Mouse (Mus musculus) hindbrain, embryonic 10.5 days (tissue): ENCODE data around the gene Sowahb. TPM values are rescaled to one million over a fixed set of nuclear protein-coding genes. Genes with fewer than 3 reads are reported as not detected.

ENCODE experiments used
- DNase-seq: peaks from one replicate; pipeline ENCODE4 v3.0.0-alpha.2; 2017; ENCODE audit warnings: low spot score
- H3K27ac ChIP-seq: fragments of 300-500 bp; sonication (generic); 2 replicates; pipeline ENCODE4 v1.5.1; 2016; ENCODE audit warnings: mild to moderate bottlenecking, moderate library complexity
- H3K27me3 ChIP-seq: fragments of 300-500 bp; sonication (generic); 2 replicates; pipeline ENCODE4 v1.6.1; 2016; ENCODE audit warnings: mild to moderate bottlenecking; ENCODE audit not compliant: poor library complexity, insufficient read depth, severe bottlenecking
- H3K36me3 ChIP-seq: fragments of 300-500 bp; sonication (generic); 2 replicates; pipeline ENCODE4 v1.6.1; 2016; ENCODE audit warnings: mild to moderate bottlenecking, moderate library complexity
- H3K4me1 ChIP-seq: fragments of 300-500 bp; sonication (generic); replicated peaks from 2 replicates; pipeline ENCODE4 v1.6.1; 2016; ENCODE audit warnings: mild to moderate bottlenecking
- H3K4me3 ChIP-seq: fragments of 300-500 bp; sonication (generic); 2 replicates; pipeline ENCODE4 v1.5.1; 2016; ENCODE audit warnings: mild to moderate bottlenecking, moderate library complexity
- H3K9me3 ChIP-seq: fragments of 300-500 bp; sonication (generic); 2 replicates; pipeline ENCODE4 v1.6.1; 2016; ENCODE audit warnings: mild to moderate bottlenecking, moderate library complexity
- WGBS: fragments of 180-500 bp; shearing (Covaris S2); methylation state at CpG from one replicate; pipeline ENCODE4 v1.1.7; 2016; 5-methylcytosine and 5-hydroxymethylcytosine counted together
- polyA plus RNA-seq: library from polyadenylated mRNA; unstranded; fragments of >200 nt; fragmentation: Nextera tagmentation; extraction: Ambion mirVana; gene quantifications from 2 replicates; pipeline ENCODE4 v1.2.1, GENCODE M21; 2016

Sowahb gene
- polyA plus RNA-seq, 1 experiment from 2014 or later: 0.47 TPM

DNA sequence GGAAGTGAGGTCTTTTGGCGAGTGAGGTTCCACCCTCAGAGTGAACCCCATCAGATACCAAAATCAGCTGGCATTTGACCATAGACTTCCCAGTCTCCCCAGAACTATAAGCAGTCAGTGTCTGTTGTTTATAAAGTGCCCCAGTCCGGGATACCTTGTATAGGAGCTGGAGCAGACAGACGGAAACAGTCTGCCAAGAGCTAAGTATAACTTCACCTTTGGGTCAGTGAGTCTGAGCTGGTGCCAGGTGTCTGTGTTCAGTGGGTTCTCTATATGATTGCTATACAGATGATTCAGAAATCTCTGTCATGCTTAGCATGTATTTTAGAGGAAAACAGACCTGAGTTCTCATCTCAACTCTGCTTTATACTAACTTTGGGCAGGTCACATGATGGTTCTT lies 52.7 kb downstream of the Sowahb start:
- no peaks in the 10 kb centered on the region for H3K36me3 ChIP-seq
- peaks cover 27% of the 10 kb centered on the region for H3K4me1 ChIP-seq
- H3K27ac ChIP-seq: no peak overlapping the region
- no peak for DNase-seq
- 90% methylated on average over 3 of the region's 3 CpGs for WGBS
- H3K27me3 ChIP-seq: no peaks in the 10 kb centered on the region
- no peaks in the 10 kb centered on the region for H3K9me3 ChIP-seq
- no peak overlapping the region for H3K4me3 ChIP-seq

Other genes with a start within 250 kb of the Sowahb start
- gene Sept11, start 48.4 kb upstream of the Sowahb start, polyA plus RNA-seq: 237 and 263 TPM in 2 replicates
- gene Ccni, start 161.5 kb upstream of the Sowahb start, polyA plus RNA-seq: 115 and 118 TPM in 2 replicates
- 2.3 and 2.6 TPM in 2 replicates for gene 2010109A12Rik, start 161.5 kb upstream of the Sowahb start, polyA plus RNA-seq
- 50.9 and 67.0 TPM in 2 replicates for gene Ccng2, start 222.2 kb upstream of the Sowahb start, polyA plus RNA-seq